Mouse (Mus musculus) erythroblast, embryonic 14.5 days (primary cell): ENCODE results near the gene Slc2a4.

ENCODE experiments used
- GATA1 ChIP-seq: IDR thresholded peaks from 2 replicates; pipeline ENCODE4 v1.6.1; 2012; ENCODE audit warnings: low read length, inconsistent platforms, mixed read lengths
- TAL1 ChIP-seq: IDR thresholded peaks from 3 replicates; pipeline ENCODE4 v1.6.1; 2012; ENCODE audit warnings: low read length, inconsistent platforms, mixed read lengths

DNA sequence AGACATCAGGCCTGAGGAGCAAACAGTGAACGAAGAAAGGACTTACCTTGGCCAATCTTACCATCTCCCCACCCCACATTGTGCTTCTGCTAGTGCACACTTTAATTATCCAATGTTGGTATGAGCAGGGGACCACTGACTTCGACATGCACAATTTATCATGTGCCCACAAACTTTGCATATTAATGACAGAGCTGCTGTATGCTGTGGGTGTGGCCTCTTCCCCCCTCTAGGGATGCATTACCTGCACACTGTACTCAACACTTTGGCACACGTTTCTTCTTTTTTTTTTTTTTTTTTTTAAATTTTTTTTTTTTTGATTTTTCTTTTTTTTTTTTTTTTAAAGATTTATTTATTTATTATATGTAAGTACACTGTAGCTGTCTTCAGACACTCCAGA is 22.8 kb upstream of the Slc2a4 start:
- TF ChIP-seq GATA1 (no peak), TAL1 (no peak)
